Mouse (Mus musculus) frontal cortex, postnatal 25 days (tissue): Measurements from ENCODE around the gene Skil.

ENCODE experiments used
- DNase-seq, 2 experiments: peaks; one replicate each; pipeline ENCODE4 v3.0.0; 2022; ENCODE audit warnings: low spot score in 2 of 2

Skil gene

GRCm38 (mm10) chr3:31094531-31095178 is at the start of gene Skil:
Gene Skil, plus strand, starts transcription at chr3:31095058.
- peak; percentile 80 to 86 for DNase-seq

GRCm38 (mm10) chr3:31047263-31047662 is 47.6 kb upstream of the Skil start:
- no peak for DNase-seq

DNA sequence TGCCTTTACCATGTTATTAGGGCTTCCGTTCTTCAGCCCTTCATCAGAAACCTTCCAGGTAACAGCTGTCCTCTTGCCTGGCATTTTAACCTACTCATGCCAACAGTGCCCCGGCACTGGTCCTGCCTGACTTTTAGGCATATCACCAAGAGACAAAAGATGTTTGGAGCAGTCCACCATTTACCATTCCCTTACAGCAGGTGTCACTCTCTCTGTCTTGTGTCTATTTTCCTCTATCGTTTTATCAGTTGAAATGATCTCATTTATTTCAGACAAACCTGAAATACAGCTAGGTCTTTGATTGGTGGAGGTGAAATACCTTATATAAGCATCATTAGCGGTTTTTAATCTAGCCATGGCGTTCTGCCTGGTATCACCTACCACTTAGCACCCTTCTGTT is 45.8 kb upstream of the Skil start:
- DNase-seq: no peak

DNA sequence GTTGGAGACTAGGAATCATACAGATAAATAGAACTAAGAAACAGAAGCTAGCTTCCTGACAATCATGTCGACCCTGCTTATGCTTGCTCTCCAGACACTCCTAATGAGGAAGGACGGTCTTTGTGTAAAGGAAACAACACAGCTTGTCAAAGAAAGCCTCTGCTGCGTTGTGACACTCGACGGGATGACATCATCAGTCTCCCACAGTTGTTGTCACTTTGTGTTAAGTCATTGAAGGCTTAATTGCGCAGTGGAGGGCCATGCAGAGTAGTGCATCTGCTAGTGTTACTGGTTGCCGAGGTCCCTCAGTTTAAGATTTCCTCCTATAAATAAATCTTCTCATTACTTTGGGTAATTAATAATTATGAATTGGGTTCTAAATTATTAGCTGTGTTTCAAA is 44.5 kb upstream of the Skil start:
- DNase-seq: no peak

- no peak for DNase-seq
Measured at GRCm38 (mm10) chr3:31051730-31052129, 43.1 kb upstream of the Skil start.

- no peak for DNase-seq
Measured at GRCm38 (mm10) chr3:31053191-31053590, 41.7 kb upstream of the Skil start.

DNA sequence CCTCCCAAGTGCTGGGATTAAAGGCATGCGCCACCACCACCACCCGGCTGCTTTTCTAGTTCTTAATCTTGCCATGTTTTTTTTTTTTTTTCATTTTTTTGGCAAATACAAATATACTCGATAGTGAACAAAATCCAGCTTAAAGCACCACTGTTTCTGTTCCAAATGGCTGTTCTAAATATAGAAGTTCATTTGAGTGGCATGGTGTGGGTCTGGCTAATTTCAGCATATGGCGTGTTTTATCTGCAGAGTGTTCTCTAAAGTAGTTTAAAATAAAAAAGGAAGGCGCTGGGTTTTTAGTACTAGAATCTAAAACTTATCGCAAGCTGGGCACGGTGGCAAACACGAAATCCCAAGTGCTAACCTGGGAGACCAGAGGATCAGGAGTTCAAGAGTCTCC is 40.0 kb upstream of the Skil start:
- DNase-seq: no peak

DNA sequence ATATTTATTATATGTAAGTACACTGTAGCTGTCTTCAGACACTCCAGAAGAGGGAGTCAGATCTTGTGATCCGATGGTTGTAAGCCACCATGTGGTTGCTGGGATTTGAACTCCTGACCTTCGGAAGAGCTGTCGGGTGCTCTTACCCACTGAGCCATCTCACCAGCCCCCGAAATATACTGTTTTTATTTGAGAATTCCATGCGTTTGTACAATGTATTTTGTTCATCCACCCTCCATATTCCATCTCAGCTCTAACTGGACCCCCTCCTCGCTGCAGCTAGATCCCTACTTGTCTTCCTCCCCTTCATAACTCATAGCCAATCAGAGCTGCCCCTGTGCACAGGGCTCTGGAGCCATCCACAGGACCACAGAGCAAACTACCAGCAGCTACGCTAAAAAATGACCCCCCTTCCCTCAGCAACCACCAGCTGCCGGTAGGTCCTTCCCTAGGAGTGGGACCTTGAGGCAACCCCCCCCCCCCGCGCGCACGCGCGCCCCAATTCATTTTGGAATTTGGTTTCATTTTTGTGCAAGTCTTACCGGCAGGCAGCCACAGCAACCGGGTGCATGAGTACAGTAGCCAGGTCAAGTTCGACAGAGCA is 38.7 kb upstream of the Skil start:
- DNase-seq: no peak

- peak; percentile 19 to 66 for DNase-seq
Measured at GRCm38 (mm10) chr3:31056651-31057627, 37.9 kb upstream of the Skil start.

DNA sequence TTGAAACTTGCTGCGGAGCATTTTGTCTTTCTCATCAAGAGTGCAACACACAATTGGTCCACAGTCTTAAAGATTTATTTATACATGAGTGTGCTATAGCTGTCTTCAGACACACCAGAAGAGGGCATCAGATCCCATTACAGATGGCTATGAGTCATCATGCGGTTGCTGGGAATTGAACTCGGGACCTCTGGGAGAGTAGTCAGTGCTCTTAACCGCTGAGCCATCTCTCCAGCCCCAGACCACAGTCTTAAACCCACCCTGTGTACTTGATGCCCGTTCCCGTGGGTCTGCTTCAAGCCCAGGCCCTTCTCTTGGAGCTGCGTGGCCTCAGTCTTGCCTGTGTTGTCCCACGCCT is 34.1 kb upstream of the Skil start:
- DNase-seq: no peak

DNA sequence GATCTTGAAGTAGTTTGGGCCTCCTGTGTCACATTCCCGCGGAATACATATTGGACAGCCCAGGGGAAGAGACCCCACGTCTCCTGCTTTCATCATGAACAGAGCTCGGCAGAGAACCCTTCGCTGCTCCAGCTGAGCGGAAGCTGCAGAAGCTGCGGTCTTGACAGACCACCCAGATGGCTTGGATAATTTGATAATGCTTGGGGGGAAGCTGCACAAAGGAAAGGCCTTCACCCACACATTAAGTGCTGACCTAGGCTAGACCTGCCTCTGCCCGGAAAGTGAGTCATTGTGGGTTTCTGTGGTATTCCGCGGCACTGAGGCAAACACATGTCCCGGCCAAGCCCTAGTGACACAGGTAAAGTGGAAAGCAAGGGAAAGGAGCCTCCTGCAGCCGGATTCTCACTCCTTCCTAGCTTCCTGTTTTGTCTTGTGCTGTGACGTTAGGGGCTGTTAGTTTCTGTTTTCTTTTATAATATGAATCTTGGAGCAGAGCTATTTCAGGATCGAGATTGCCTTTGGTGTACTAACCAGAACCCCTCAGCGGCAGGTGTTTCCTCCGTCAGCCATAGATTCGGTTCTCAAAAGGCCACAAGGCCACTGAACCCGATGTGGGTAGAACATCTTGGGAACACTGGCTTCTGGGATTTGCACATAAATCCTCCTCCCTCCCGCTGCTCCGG is 33.6 kb upstream of the Skil start:
- DNase-seq: no peak

- DNase-seq: no peak
Measured at GRCm38 (mm10) chr3:31061786-31062120, 33.1 kb upstream of the Skil start.

DNA sequence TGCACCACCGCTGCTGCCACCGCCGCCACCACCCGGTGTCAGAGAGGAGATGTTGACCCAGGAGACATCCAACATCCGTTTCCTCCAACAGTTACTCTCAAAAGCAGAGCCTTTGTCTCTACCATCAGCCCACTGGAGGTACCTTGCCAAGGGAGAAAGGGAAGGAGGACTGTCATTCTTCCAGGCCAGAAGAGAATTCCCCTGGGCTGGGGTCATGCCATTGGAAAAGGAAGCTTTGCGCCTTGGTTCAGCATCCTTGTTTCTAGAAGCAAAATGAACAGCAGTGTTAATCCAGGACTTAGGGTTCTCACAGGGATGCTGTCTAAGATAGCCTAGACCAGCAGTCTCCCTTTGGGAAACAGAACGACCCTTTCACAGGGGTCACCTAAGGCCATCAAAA is 32.5 kb upstream of the Skil start:
- DNase-seq: no peak

DNA sequence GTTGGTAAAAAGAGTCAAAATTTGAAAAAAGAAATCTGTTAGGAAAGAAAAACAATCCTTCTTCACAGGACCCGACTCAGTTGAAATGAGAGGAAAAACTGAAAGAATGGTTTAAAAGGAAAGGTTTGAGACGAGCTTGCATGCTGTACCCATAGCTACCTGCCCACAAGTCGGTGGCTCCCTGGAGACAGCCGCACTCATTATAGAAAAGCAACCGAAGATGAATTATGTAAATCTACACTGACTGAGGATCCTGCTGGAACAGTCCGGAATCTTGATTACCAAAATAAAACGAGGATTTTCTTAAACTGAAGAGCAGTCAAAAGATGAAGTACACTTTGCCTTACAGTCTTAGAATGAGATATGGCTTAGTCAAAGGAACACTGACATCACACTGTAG is 26.4 kb upstream of the Skil start:
- DNase-seq: no peak

GRCm38 (mm10) chr3:31071804-31072203 is 23.1 kb upstream of the Skil start:
- DNase-seq: no peak

DNA sequence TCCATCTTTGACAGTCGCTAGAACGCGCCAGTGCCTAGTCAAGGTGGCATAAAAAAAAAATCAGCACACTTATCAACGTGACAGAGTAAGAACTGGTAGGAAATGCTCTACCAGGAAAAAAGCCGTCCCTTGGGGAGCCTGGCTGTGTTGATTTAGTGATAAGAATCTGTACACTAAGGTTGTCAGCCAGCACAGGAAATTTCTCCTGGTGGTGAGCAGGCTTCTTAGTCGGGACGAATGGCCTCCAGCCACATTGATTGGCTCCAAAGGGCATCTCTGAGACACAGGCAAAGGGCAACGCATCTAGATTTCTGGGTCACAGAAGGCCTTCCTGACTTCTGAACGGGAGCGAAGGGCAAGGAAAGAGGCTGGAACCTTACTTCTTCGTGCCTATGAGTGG is 19.1 kb upstream of the Skil start:
- no peak for DNase-seq

DNA sequence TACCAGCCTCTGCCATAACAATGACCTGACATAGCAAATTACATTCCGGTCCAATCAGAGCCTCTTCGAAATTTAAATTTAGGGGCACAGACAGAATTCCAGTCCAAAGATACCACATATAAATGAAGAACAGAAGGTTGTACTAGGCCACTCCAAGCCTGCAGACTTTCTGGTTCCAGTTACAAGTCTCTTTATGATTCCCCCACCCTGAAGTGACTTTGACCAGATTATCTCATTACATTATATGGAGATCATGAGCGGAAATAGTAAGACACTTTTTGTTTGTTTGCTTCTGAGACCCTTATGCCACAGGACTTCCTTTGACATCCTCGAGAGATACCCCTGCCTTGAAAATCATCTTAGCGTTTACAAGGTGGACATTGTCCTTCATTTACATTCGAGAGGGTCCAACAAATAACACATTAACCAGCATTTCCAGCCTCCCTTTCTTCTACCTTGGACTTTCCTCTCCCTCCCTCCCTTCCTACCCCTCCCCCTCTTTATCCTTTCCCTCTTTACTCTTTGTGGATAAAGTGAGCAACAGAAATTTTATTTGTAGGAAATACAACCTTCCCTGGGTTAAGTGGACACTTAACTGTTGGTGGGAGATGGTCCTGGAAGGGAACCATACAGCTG is 17.7 kb upstream of the Skil start:
- DNase-seq: no peak

- DNase-seq: no peak
Measured at GRCm38 (mm10) chr3:31079450-31079849, 15.4 kb upstream of the Skil start.

GRCm38 (mm10) chr3:31080791-31081502 is 13.9 kb upstream of the Skil start:
- DNase-seq: no peak

DNA sequence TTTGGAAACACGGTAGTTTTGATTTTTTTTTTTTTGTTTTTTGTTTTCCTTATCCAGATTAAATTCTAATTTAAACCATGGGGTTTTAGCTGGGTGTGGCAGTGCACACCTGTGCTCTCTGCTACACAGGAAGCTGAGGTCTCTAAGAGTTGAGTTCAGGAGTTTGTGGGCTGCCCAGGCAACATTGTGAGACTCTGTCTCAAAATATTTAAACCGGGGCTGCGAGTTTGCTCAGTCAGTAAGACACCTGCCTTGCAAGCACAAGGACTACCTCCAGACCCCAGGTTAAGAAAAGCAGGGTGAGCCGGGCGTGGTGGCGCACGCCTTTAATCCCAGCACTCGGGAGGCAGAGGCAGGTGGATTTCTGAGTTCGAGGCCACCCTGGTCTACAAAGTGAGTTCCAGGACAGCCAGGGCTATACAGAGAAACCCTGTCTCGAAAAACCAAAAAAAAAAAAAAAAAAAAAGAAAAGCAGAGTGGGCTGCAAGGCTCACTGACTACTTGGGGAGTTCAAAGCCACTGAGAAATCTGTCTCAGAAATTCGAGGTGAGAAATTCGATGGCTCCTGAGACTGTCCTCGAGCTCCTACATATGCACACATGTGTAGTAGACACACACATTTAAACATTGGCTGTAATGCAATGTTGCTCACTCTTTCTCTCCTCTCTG is 11.9 kb upstream of the Skil start:
- DNase-seq: no peak
